Mouse (Mus musculus): Measurements from ENCODE around the gene Ccdc92b.

GRCm38 (mm10) chr11:74584946-74585723, 34.3 kb upstream of the Ccdc92b start:
- TF ChIP-seq CTCF (IDR thresholded peaks at IDR 0.05; ENCODE audit: low read depth, low read length), result no peak
- no peak for TF ChIP-seq POLR2A (IDR thresholded peaks at IDR 0.05; ENCODE audit: extremely low read depth, insufficient read depth, low read length)

All from liver, adult 2 months (tissue).